Mouse (Mus musculus): ENCODE measurements around the gene Mdga2. TPM values are rescaled to one million over a fixed set of nuclear protein-coding genes. Genes with fewer than 3 reads are reported as not detected.

Mdga2 gene
- polyA plus RNA-seq (2012; fragmentation: generic; extraction: Trizol) = under 1 TPM in 1 of 2 experiments, not detected in 1; 0.01 TPM

DNA sequence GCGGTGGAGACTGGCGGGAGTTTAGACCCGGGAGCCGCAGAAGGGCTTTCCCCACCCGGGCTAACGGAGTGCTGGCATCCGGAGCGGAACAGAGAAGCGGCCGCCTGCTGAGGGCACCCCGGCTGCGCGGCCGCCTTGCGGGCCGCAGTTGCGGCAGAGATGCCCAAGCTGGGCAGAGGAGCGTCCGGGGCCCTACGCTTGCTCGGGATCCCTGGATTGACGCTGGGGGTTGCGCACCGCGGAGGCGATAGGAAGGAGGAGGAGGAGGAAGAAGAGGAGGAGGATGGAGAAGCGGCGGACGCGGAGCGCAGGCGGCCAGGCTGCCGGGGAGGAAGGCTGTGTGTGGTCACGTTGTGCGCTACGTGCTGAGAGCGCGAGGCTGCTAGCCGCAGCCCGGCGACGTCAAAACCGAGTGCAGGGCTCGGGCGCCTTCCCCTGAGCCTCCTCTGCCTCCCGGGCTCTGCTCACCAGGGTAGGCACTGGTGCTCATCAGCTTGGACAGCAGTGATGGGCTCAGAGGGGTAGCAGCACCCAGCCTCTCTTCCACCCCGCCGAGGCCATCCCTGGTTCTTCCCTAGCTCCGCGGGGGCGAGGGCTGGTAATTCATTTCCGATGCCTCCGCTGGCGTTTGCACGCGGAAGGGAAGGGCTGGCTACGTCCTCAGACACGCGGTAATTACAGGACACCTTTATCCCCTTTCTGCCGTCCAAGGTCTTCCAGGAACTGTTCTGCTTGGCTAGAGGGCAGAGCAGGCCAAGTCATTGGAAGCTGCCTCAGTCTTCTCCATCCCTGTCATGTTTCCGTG, at the start of gene Mdga2:
Gene Mdga2, minus strand, starts transcription at position 329 of the 805 bp plus-strand sequence.

All from C3H10T1/2 (cell line).